Mouse (Mus musculus): ENCODE data around the gene Adcy1.

DNA sequence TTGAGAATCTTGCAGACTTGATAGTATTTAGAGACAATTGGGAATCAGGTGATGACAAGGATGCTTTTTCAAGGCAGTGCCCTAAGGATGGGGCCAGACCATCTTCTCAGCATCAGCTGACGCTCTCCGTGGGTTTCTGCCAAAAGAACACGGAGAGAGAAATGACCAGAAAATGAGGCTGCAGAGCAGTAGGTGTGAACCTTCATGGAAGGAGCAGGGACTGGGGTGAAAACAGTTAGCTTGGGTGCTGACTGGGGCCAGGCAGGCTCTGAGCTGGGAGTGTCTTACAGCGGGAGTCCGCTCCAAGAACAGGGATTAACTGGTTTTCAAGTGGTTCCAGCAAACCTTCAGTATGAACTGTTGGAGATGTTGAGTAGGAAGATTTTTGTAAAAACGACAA lies 1.3 kb upstream of the Adcy1 start:
- TF ChIP-seq CTCF (IDR thresholded peaks at IDR 0.05) (no peak), EP300 (IDR thresholded peaks at IDR 0.05; ENCODE audit: insufficient read depth, low read depth, low read length) (no peak), POLR2A (IDR thresholded peaks at IDR 0.05; ENCODE audit: insufficient read depth, low read depth, low read length) (no peak)

Measured in heart, adult 2 months (tissue).